Mouse (Mus musculus): ENCODE results near the gene Uhrf1bp1l. TPM values are rescaled to one million over a fixed set of nuclear protein-coding genes. Genes with fewer than 3 reads are reported as not detected.
"Not testable (repeated sequence)": the region's sequence is repeated elsewhere in the genome, so short reads cannot be mapped to it uniquely, and the experiment has no call there.

Uhrf1bp1l gene
- 31.3 and 35.1 TPM in 2 replicates for polyA plus RNA-seq (2014; fragmentation: Nextera tagmentation; extraction: Ambion mirVana)

DNA sequence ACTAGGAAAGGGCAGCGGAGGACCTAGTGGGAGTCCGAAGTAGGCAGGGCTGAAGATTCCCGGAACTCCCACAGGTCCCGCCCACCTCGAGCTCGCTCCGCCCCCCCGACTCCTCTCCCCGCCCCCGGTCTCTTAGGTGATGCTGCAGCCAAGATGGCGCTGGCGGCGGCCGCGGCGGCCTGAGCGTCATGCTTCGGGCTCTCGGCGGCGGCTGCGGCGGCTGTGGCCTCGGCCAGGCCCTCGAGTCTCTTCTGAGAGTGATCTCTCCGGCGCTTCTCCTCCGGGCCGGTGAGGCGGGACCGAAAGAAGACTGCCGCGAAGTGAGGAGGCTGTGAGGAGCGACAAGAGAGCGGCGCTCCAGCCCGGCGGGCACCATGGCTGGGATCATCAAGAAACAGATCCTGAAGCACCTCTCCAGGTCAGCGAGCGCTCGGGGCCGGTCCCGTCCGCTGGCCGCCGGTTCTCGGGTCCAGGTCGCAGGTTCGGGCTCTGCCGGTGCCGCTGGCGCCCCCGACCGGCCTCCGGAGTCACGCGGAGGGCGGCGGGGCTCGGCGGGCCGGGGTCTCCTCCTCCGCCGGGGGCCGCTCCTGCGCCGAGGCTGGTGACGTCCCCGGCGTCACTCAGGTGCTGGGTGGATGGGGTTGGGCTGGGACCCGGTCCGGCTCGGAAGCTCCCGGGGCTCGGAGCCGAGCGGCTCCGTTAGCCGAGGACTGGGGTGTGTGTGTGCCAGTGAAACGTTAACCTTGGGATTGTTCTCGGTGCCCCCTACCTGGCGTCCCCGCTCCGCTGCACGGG, at the start of gene Uhrf1bp1l:
Gene Uhrf1bp1l, plus strand, starts transcription at position 121 of the 795 bp plus-strand sequence.
- Histone ChIP-seq H3K9me3 (ENCODE audit: low read depth, low read length) (no peaks in the 10 kb centered on the region), H3K27ac (ENCODE audit: low read depth) (peak within 1 kb of the TSS; percentile 94), H3K36me3 (ENCODE audit: insufficient read depth) (no peaks in the 10 kb centered on the region), H3K4me1 (ENCODE audit: insufficient read depth) (peaks cover 3% of the 10 kb centered on the region; the same call in 1 of the 2 replicates), H3K27me3 (ENCODE audit: insufficient read depth, low read length) (no peaks in the 10 kb centered on the region), H3K9ac (peak within 1 kb of the TSS; percentile 91), H3K4me3 (ENCODE audit: low read depth, low read length) (peak within 1 kb of the TSS; percentile 93), H3K4me2 (peak within 1 kb of the TSS; percentile 70)
- TF ChIP-seq CTCF (IDR thresholded peaks at IDR 0.05; ENCODE audit: low read depth), result no peak
- ATAC-seq (ENCODE audit: insufficient read depth), result peak; percentile 97
- DNase-seq, result peak; percentile 95
- under 1% methylated on average over 84 of the region's 85 CpGs for WGBS

DNA sequence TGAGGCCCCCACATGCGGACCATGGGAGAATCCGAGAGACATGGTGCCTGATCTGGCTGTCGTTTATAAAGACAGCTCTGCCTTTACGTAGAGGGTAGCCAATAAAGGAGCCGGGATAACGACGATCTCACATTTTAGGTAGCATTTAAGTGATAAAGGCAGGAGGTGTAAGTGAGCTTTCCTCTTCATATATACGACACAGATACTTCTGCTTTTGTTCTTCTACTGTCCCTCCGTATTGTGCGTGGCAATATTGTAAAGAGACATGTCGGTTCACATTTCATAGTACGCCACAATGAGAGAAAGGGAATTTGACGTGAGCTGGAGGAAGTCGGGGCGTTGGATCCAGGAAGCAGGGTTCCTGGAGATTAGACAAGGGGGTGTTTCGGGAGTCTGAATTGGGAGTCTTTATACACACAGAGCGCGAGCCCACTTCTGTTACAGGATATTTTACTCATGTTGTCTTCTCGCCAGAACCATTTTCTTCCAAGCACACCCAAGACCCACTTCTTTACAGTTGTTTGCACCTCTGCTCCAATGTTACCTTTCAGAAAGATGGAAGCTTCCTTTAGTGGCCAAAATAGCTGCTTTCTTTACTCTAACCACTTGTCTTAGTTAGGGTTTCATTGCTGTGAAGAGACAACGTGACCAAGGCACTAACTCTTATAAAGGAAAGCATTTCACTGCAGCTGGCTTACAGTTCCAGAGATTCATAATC, 49.4 kb upstream of the Uhrf1bp1l start:
- no peak for ATAC-seq (ENCODE audit: insufficient read depth)
- Histone ChIP-seq H3K9ac (no peak overlapping the region), H3K4me1 (ENCODE audit: insufficient read depth) (no peaks in the 10 kb centered on the region), H3K36me3 (ENCODE audit: insufficient read depth) (no peaks in the 10 kb centered on the region), H3K9me3 (ENCODE audit: low read depth, low read length) (no peaks in the 10 kb centered on the region), H3K4me3 (ENCODE audit: low read depth, low read length) (no peak overlapping the region), H3K4me2 (no peak overlapping the region), H3K27me3 (ENCODE audit: insufficient read depth, low read length) (no peaks in the 10 kb centered on the region), H3K27ac (ENCODE audit: low read depth) (no peak overlapping the region)
- WGBS, result 69% methylated on average over 20 of the region's 20 CpGs
- no peak for TF ChIP-seq CTCF (IDR thresholded peaks at IDR 0.05; ENCODE audit: low read depth)
- no peak for DNase-seq

DNA sequence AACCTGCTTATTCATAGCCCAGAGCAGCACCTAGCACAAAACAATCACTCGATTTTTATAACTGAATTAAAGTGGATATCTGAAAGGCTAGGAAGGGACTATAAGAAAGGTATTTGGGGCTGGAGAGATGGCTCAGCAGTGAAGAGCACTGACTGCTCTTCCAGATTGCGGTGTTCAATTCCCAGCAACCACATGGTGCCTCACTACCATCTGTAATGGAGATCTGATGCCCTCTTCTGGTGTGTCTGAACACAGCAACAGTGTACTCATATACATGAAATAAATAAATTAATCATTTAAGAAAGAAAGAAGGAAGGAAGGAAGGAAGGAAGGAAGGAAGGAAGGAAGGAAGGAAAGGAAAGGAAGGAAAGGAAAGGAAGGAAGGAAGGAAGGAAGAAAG, 48.5 kb upstream of the Uhrf1bp1l start:
- WGBS, result 63% methylated on average over 2 of the region's 2 CpGs
- not testable (repeated sequence) for ATAC-seq (ENCODE audit: insufficient read depth); H3K36me3 ChIP-seq (ENCODE audit: insufficient read depth); H3K4me1 ChIP-seq (ENCODE audit: insufficient read depth); DNase-seq; H3K27me3 ChIP-seq (ENCODE audit: insufficient read depth, low read length); H3K9me3 ChIP-seq (ENCODE audit: low read depth, low read length); H3K27ac ChIP-seq (ENCODE audit: low read depth); H3K4me3 ChIP-seq (ENCODE audit: low read depth, low read length); H3K9ac ChIP-seq; H3K4me2 ChIP-seq

DNA sequence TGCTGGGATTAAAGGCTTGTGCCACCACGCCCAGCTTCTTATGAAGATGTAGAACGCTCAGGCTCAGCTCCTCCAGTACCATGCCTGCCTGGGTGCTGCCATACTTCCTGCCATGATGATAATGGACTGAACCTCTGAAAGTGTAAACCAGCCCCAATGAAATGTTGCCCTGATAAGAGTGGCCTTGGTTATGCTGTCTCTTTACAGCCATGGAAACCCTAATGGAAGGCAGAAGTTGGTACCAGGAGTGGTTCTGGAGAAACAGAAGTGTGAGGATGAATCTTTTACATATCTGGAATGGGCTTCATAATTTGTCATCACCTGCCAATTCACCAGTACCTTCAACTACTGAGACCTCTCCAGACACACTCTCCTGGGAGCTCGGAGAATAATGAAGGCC, 46.8 kb upstream of the Uhrf1bp1l start:
- no peaks in the 10 kb centered on the region for H3K36me3 ChIP-seq (ENCODE audit: insufficient read depth)
- TF ChIP-seq CTCF (IDR thresholded peaks at IDR 0.05; ENCODE audit: low read depth), result no peak
- no peak overlapping the region for H3K9ac ChIP-seq
- WGBS, result 92% methylated on average over 3 of the region's 3 CpGs
- no peak for DNase-seq
- ATAC-seq (ENCODE audit: insufficient read depth), result no peak
- no peaks in the 10 kb centered on the region for H3K27me3 ChIP-seq (ENCODE audit: insufficient read depth, low read length)
- no peak overlapping the region for H3K4me2 ChIP-seq
- no peaks in the 10 kb centered on the region for H3K4me1 ChIP-seq (ENCODE audit: insufficient read depth)
- no peaks in the 10 kb centered on the region for H3K9me3 ChIP-seq (ENCODE audit: low read depth, low read length)
- no peak overlapping the region for H3K4me3 ChIP-seq (ENCODE audit: low read depth, low read length)
- H3K27ac ChIP-seq (ENCODE audit: low read depth), result no peak overlapping the region

DNA sequence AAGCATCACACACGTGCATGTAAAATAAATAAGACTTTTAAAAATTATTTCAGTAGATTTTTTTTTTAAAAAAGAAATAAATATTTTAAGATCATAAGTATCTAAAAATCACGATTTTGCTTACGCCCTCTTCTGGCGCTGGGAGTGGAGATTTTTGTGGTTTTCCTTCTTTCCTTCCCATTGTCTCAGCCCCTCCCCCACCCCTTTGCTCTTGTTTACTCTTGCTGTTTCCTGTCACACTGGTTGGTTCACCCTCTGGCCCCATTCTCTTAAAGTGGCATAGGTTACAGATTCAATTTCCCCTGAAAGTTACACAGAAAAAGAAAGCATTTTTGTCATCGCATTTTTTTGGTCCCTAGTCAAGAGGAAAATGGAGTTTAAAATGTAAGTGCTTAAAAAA, 41.7 kb upstream of the Uhrf1bp1l start:
- DNase-seq (peak; percentile 34), ATAC-seq (ENCODE audit: insufficient read depth) (no peak)
- H3K36me3 ChIP-seq (ENCODE audit: insufficient read depth), result no peaks in the 10 kb centered on the region
- H3K4me1 ChIP-seq (ENCODE audit: insufficient read depth), result no peaks in the 10 kb centered on the region
- H3K4me3 ChIP-seq (ENCODE audit: low read depth, low read length), result no peak overlapping the region
- H3K9me3 ChIP-seq (ENCODE audit: low read depth, low read length), result no peaks in the 10 kb centered on the region
- H3K27me3 ChIP-seq (ENCODE audit: insufficient read depth, low read length), result no peaks in the 10 kb centered on the region
- no peak for TF ChIP-seq CTCF (IDR thresholded peaks at IDR 0.05; ENCODE audit: low read depth)
- 34% methylated on average over 5 of the region's 5 CpGs for WGBS
- no peak overlapping the region for H3K4me2 ChIP-seq
- no peak overlapping the region for H3K27ac ChIP-seq (ENCODE audit: low read depth)
- H3K9ac ChIP-seq, result no peak overlapping the region

DNA sequence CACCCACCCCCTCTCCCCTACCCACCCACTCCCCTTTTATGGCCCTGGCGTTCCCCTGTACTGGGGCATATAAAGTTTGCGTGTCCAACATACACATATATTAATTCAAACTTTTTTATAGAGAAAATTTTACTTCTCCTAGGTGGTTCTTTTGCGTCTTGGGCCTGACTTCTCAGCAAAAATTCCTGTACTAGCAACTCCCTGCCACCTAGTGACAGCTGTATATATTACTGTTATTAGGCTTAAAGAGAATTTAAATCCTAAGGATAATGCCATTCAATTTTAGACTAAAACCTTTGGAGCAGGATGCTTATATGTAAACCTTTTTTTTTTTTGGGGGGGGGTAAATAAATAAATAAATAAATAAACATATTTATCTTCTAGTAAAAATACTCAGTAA, 37.4 kb upstream of the Uhrf1bp1l start:
- H3K4me2 ChIP-seq, result no peak overlapping the region
- 67% methylated on average over 3 of the region's 3 CpGs for WGBS
- peaks cover 6% of the 10 kb centered on the region; the same call in 1 of the 2 replicates for H3K36me3 ChIP-seq (ENCODE audit: insufficient read depth)
- H3K9me3 ChIP-seq (ENCODE audit: low read depth, low read length), result no peaks in the 10 kb centered on the region
- no peaks in the 10 kb centered on the region for H3K4me1 ChIP-seq (ENCODE audit: insufficient read depth)
- H3K4me3 ChIP-seq (ENCODE audit: low read depth, low read length), result no peak overlapping the region
- peak; percentile 46 for DNase-seq
- no peaks in the 10 kb centered on the region for H3K27me3 ChIP-seq (ENCODE audit: insufficient read depth, low read length)
- ATAC-seq (ENCODE audit: insufficient read depth), result no peak
- no peak overlapping the region for H3K27ac ChIP-seq (ENCODE audit: low read depth)
- no peak overlapping the region for H3K9ac ChIP-seq
- peak; percentile 19; the same call in 1 of the 2 replicates for TF ChIP-seq CTCF (IDR thresholded peaks at IDR 0.05; ENCODE audit: low read depth)

DNA sequence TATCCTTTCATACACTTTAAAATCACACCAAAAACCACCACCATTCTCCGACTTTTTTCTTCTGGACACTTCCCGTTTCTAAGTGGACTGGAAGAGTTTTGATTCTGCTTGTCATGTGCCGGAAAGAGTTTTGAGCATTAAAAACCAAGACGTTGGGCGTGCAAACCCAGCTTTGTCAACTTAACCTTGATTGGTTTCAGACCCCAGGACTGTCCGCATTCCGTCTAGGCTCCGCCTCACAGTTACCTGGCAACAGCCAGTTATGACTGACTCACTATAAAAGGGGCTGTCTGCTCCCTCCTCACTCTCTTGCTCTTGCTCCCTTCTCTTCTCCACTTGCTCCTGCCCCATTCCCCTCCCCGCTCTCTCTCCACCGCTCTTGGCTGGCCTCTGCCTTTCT, 36.1 kb upstream of the Uhrf1bp1l start:
- peak; percentile 50 for DNase-seq
- H3K4me3 ChIP-seq (ENCODE audit: low read depth, low read length), result no peak overlapping the region

More for the DNA sequence above, 36.1 kb upstream of the Uhrf1bp1l start:
- H3K9ac ChIP-seq, result no peak overlapping the region
- H3K36me3 ChIP-seq (ENCODE audit: insufficient read depth), result peaks cover 15% of the 10 kb centered on the region; the same call in 1 of the 2 replicates
- H3K4me1 ChIP-seq (ENCODE audit: insufficient read depth), result no peaks in the 10 kb centered on the region
- WGBS, result 28% methylated on average over 10 of the region's 10 CpGs
- no peak overlapping the region for H3K27ac ChIP-seq (ENCODE audit: low read depth)
- H3K27me3 ChIP-seq (ENCODE audit: insufficient read depth, low read length), result no peaks in the 10 kb centered on the region
- H3K9me3 ChIP-seq (ENCODE audit: low read depth, low read length), result no peaks in the 10 kb centered on the region
- TF ChIP-seq CTCF (IDR thresholded peaks at IDR 0.05; ENCODE audit: low read depth), result no peak
- H3K4me2 ChIP-seq, result peak overlapping the region; percentile 35; the same call in 1 of the 2 replicates
- ATAC-seq (ENCODE audit: insufficient read depth), result peak; percentile 91
